Mouse (Mus musculus) C2C12 (cell line): ENCODE data around the gene Syt7.

Experiments used
- CTCF ChIP-seq: IDR thresholded peaks from one replicate; pipeline ENCODE4 v1.5.1; 2011; ENCODE audit not compliant: control insufficient read depth, insufficient read depth, insufficient read length
- USF1 ChIP-seq: IDR thresholded peaks from one replicate; pipeline ENCODE4 v1.6.1; 2011; ENCODE audit warnings: low read depth, mild to moderate bottlenecking, control low read depth, moderate library complexity

- no peak for TF ChIP-seq USF1
- TF ChIP-seq CTCF, result peak; percentile 35
These were observed 47.7 kb upstream of the Syt7 start for GRCm38 (mm10) chr19:10341152-10341551.
